Mouse (Mus musculus) midbrain, embryonic 16.5 days (tissue): ENCODE data around the gene Gmnc. TPM values are rescaled to one million over a fixed set of nuclear protein-coding genes. Genes with fewer than 3 reads are reported as not detected.

Experiments used
- ATAC-seq: fragments of 200-750 bp; cut with Nextera tagmentation; 2 replicates; pipeline ENCODE4 v1.8.0; 2017; ENCODE audit warnings: moderate TSS enrichment
- H3K27ac ChIP-seq: fragments of 300-500 bp; sonication (generic); 2 replicates; pipeline ENCODE4 v1.5.1; 2014; ENCODE audit warnings: mild to moderate bottlenecking, low read length, mixed read lengths
- H3K27me3 ChIP-seq: fragments of 300-500 bp; sonication (generic); 2 replicates; pipeline ENCODE4 v1.6.1; 2014; ENCODE audit warnings: low read depth, low read length, mixed read lengths; ENCODE audit not compliant: control insufficient read depth, insufficient read depth
- H3K36me3 ChIP-seq: fragments of 300-500 bp; sonication (generic); 2 replicates; pipeline ENCODE4 v1.6.1; 2014; ENCODE audit warnings: mild to moderate bottlenecking, low read length, moderate library complexity, mixed read lengths; ENCODE audit not compliant: control insufficient read depth, insufficient read depth
- H3K4me1 ChIP-seq: fragments of 300-500 bp; sonication (generic); 2 replicates; pipeline ENCODE4 v1.6.1; 2014; ENCODE audit warnings: mild to moderate bottlenecking, low read length, mixed read lengths; ENCODE audit not compliant: control insufficient read depth, insufficient read depth
- H3K4me2 ChIP-seq: fragments of 300-500 bp; sonication (generic); 2 replicates; pipeline ENCODE4 v1.6.1; 2014; ENCODE audit warnings: mild to moderate bottlenecking, low read length, mixed read lengths
- H3K4me3 ChIP-seq: fragments of 300-500 bp; sonication (generic); 2 replicates; pipeline ENCODE4 v1.5.1; 2014; ENCODE audit warnings: low read depth, mild to moderate bottlenecking, low read length, moderate library complexity, mixed read lengths
- H3K9ac ChIP-seq: fragments of 300-500 bp; sonication (generic); 2 replicates; pipeline ENCODE4 v1.6.1; 2014; ENCODE audit warnings: low read depth, low read length, mixed read lengths
- H3K9me3 ChIP-seq: fragments of 300-500 bp; sonication (generic); replicated peaks from 2 replicates; pipeline ENCODE4 v1.6.1; 2014; ENCODE audit warnings: mild to moderate bottlenecking, low read length, mixed read lengths; ENCODE audit not compliant: control insufficient read depth, poor library complexity, severe bottlenecking
- WGBS: fragments of 180-500 bp; shearing (Covaris S2); extraction: QIAGEN DNeasy Blood & Tissue Kit; methylation state at CpG from one replicate; pipeline ENCODE4 v1.1.7; 2014; 5-methylcytosine and 5-hydroxymethylcytosine counted together
- polyA plus RNA-seq: library from polyadenylated mRNA; unstranded; fragments of >200 nt; fragmentation: Nextera tagmentation; extraction: Ambion mirVana; gene quantifications from 2 replicates; pipeline ENCODE4 v1.2.1, GENCODE M21; 2015

The Gmnc gene
- polyA plus RNA-seq, 1 experiment from 2014 or later = 0.18 TPM

GRCm38 (mm10) chr16:26876885-26877284, 114.6 kb downstream of the Gmnc start:
- Histone ChIP-seq H3K9ac (no peak overlapping the region), H3K4me1 (no peaks in the 10 kb centered on the region), H3K9me3 (no peaks in the 10 kb centered on the region), H3K4me2 (no peak overlapping the region), H3K27ac (no peak overlapping the region), H3K36me3 (no peaks in the 10 kb centered on the region), H3K27me3 (no peaks in the 10 kb centered on the region), H3K4me3 (no peak overlapping the region)
- no peak; the same call in 1 of the 2 replicates for ATAC-seq
- 67% methylated on average over 3 of the region's 3 CpGs for WGBS
